Mouse (Mus musculus) hindbrain, embryonic 13.5 days (tissue): ENCODE measurements around the gene Ptgs1. TPM values are rescaled to one million over a fixed set of nuclear protein-coding genes. Genes with fewer than 3 reads are reported as not detected.

Experiments
- ATAC-seq: fragments of 200-750 bp; cut with Nextera tagmentation; 2 replicates; pipeline ENCODE4 v1.8.0; 2017; ENCODE audit warnings: moderate TSS enrichment; ENCODE audit not compliant: low FRiP score
- H3K27ac ChIP-seq: fragments of 300-500 bp; sonication (generic); 2 replicates; pipeline ENCODE4 v1.5.1; 2015; ENCODE audit warnings: inconsistent platforms, mild to moderate bottlenecking, moderate library complexity
- H3K27me3 ChIP-seq: fragments of 300-500 bp; sonication (generic); 2 replicates; pipeline ENCODE4 v1.6.1; 2015; ENCODE audit warnings: mild to moderate bottlenecking, inconsistent platforms
- H3K36me3 ChIP-seq: fragments of 300-500 bp; sonication (generic); 2 replicates; pipeline ENCODE4 v1.6.1; 2015; ENCODE audit warnings: mild to moderate bottlenecking, inconsistent platforms
- H3K4me1 ChIP-seq: fragments of 300-500 bp; sonication (generic); replicated peaks from 2 replicates; pipeline ENCODE4 v1.6.1; 2015; ENCODE audit warnings: inconsistent platforms
- H3K4me2 ChIP-seq: fragments of 300-500 bp; sonication (generic); 2 replicates; pipeline ENCODE4 v1.6.1; 2015; ENCODE audit warnings: inconsistent platforms, mild to moderate bottlenecking, moderate library complexity
- H3K4me3 ChIP-seq: fragments of 300-500 bp; sonication (generic); 2 replicates; pipeline ENCODE4 v1.5.1; 2015; ENCODE audit warnings: mild to moderate bottlenecking, inconsistent platforms
- H3K9ac ChIP-seq: fragments of 300-500 bp; sonication (generic); 2 replicates; pipeline ENCODE4 v1.6.1; 2015; ENCODE audit warnings: mild to moderate bottlenecking, inconsistent platforms
- H3K9me3 ChIP-seq: fragments of 300-500 bp; sonication (generic); 2 replicates; pipeline ENCODE4 v1.6.1; 2016; ENCODE audit warnings: inconsistent platforms
- WGBS: fragments of 180-500 bp; shearing (Covaris S2); methylation state at CpG from one replicate; pipeline ENCODE4 v1.1.7; 2015; 5-methylcytosine and 5-hydroxymethylcytosine counted together
- polyA plus RNA-seq: library from polyadenylated mRNA; unstranded; fragments of >200 nt; fragmentation: Nextera tagmentation; extraction: Ambion mirVana; gene quantifications from 2 replicates; pipeline ENCODE4 v1.2.1, GENCODE M21; 2015

Ptgs1 gene
- polyA plus RNA-seq, 1 experiment from 2014 or later: 5.1 TPM

DNA sequence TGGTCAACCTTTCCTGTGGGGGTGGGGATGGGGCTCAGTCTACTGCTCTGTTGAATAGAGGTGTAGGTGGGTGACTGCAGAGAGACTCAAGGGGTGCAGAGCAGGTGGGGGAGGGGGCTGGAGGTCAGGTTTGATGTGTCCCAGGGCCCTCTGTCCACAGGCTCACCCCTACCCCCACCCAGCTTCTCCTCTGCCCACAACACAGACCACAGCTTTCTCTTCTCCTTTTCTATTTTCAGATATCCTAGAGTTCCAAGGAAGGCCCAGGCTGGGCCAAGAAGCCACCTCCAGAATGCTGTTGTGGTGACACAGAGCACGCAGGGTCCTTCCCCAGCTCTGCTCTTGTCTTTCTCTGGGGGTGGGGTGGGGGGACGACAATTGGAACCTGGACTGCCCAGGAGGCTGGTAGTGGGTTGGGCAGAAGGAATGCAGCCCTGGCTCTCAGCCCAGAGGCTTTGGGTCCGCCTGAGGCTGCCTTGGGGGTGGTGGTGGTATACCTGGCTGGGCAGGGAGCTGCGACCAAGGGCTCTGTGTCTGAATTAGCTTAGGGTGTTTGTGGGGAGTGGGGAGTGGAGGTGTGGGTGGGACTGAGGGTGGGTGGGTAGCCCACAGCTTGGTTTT, 13.2 kb upstream of the Ptgs1 start:
- WGBS: 55% methylated on average over 4 of the region's 4 CpGs
- H3K27ac ChIP-seq: no peak overlapping the region
- ATAC-seq: no peak

DNA sequence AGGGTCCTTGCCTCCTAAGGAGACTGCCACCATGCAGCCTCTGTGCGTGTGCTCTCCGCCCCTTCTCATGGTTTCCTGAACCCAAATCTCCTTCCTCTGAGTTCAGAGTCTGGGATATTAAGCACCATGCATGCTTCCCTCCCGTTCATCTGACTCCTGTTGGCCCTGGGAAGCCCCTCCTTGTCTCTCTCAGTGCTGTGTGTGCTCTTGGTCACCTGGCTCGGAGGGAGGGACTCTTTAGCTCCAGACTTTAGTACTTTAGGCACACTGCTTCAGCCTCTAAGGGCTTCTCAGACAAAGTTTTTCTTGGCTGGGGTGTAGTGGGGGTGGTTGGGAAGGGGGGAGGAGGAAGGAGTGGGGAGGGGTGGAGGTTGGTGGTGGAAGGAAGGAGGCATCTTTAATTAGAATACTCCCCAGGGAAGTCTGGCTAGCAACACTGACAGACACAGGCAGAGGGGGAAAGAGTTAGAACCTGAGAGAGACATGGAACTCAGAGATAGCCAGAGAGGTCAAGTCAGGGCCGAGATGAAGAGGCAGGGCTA, 12.5 kb upstream of the Ptgs1 start:
- H3K36me3 ChIP-seq: no peaks in the 10 kb centered on the region
- H3K27ac ChIP-seq: no peak overlapping the region
- no peaks in the 10 kb centered on the region for H3K9me3 ChIP-seq
- H3K4me2 ChIP-seq: no peak overlapping the region
- H3K27me3 ChIP-seq: peaks cover 7% of the 10 kb centered on the region
- no peak overlapping the region for H3K9ac ChIP-seq
- ATAC-seq: no peak
- 50% methylated on average over 5 of the region's 5 CpGs for WGBS
- H3K4me3 ChIP-seq: no peak overlapping the region
- peaks cover 14% of the 10 kb centered on the region for H3K4me1 ChIP-seq

More for the DNA sequence above, 13.2 kb upstream of the Ptgs1 start:
- Histone ChIP-seq H3K4me3 (no peak overlapping the region), H3K9me3 (no peaks in the 10 kb centered on the region), H3K4me2 (no peak overlapping the region), H3K27me3 (peaks cover 13% of the 10 kb centered on the region), H3K9ac (no peak overlapping the region), H3K36me3 (no peaks in the 10 kb centered on the region), H3K4me1 (peaks cover 14% of the 10 kb centered on the region)

DNA sequence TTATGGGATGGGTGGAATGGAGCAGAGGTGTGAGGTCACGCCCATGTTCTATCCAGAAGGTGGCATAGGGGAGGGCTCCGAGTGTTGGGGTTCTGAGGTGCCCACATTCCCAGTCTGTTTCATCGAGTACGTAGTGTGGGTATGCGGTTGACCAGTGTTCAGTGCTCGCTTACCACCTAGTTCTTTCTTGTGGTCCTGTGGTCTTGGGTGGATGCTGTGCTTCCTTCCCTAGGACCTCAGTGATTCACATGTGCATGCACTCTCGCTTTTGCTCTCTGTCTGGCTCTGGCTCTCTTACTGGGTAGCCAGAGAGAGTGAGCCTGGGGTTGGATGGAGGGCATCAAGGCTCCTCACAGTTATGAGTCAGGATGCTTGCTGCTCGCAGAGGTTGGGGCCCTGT, 10.1 kb upstream of the Ptgs1 start:
- no peak for ATAC-seq

DNA sequence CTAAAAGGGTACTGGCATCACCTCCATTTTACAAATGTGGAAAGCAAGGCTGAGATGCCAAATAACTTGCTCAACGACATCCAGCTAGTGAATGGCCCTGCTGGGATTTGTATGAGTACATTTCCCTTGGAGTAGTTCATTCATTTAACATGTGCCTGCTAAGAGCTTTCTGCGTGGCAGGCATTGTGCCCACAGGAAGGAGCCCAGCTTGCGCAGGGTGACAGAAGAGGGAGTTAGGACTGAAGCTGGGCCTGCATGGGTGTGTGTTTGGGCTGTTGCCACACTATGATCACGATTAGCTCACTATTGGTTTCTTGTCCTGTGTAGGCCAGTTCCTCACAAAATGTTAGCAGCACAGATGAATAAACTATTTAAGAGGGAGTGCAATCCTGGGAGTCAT, 9.3 kb upstream of the Ptgs1 start:
- Histone ChIP-seq H3K27me3 (no peaks in the 10 kb centered on the region), H3K9ac (no peak overlapping the region), H3K4me2 (no peak overlapping the region), H3K9me3 (no peaks in the 10 kb centered on the region), H3K27ac (no peak overlapping the region), H3K36me3 (no peaks in the 10 kb centered on the region), H3K4me1 (peaks cover 5% of the 10 kb centered on the region; the same call in 1 of the 2 replicates), H3K4me3 (no peak overlapping the region)
- no peak for ATAC-seq
- WGBS: 85% methylated on average over 4 of the region's 4 CpGs

More for the DNA sequence above, 10.1 kb upstream of the Ptgs1 start:
- Histone ChIP-seq H3K9me3 (no peaks in the 10 kb centered on the region), H3K4me3 (no peak overlapping the region), H3K4me2 (no peak overlapping the region), H3K27ac (no peak overlapping the region), H3K9ac (no peak overlapping the region), H3K36me3 (no peaks in the 10 kb centered on the region), H3K27me3 (no peaks in the 10 kb centered on the region), H3K4me1 (peaks cover 5% of the 10 kb centered on the region; the same call in 1 of the 2 replicates)
- 94% methylated on average over 8 of the region's 8 CpGs for WGBS

DNA sequence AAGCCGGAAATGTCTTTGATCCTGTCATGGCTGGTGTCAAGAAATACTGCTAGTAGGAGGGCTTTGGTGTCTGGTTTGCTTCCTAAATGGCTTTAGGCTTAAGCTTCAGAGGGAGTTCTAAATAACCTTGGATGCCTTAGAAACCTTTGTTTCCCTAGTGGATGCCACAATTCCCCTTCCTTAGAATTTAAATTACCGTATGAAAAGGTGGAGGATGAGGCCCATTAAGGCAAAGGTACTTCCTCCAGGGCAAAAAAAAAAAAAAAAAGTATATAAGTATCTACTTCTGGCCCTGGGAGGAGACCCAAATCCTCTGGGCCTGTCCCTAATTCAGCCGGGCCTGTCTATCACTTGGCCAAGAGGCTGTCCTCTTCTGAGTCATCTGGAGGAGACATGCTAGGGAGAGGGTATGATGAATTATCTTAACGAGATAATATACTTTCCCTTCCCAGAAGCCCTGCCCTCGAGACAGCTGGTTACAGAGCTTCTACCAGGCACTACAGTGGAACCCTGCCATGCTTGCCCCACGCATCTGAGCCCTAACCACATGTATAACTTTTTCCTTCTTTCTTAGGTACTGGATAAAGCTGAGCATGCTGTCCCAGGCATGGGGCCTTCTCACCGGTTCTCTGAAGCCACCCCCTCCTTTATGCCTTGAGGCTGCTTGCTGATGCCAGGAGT, 7.9 kb upstream of the Ptgs1 start:
- Histone ChIP-seq H3K9ac (no peak overlapping the region), H3K27ac (no peak overlapping the region), H3K27me3 (no peaks in the 10 kb centered on the region), H3K4me3 (no peak overlapping the region), H3K36me3 (no peaks in the 10 kb centered on the region), H3K9me3 (no peaks in the 10 kb centered on the region), H3K4me1 (no peaks in the 10 kb centered on the region), H3K4me2 (no peak overlapping the region)
- WGBS: 62% methylated on average over 7 of the region's 7 CpGs
- no peak for ATAC-seq

DNA sequence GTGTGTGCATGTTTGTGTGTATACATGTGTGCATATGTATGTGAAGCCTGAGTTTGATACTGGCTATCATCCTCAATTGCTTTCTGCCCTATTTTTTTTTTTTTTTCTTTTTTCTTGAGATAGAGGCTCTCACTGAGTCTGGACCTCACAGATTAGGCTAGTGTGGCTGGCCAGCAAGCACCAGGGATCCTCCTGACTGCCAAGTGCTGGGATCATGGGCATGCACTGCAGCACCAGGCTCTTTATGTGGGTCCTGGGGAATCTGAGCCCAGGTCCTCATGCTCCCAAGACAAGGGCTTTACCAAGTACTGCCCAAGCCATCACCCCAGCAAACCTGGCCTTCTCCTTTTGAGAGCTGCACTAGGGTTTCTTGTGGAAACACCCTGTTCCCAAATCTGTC, 6.8 kb upstream of the Ptgs1 start:
- Histone ChIP-seq H3K9me3 (no peaks in the 10 kb centered on the region), H3K9ac (no peak overlapping the region), H3K36me3 (no peaks in the 10 kb centered on the region), H3K27ac (no peak overlapping the region), H3K4me2 (no peak overlapping the region), H3K27me3 (0 out of 2 replicates have a peak, but pooled peaks cover 3% of the 10 kb centered on the region), H3K4me1 (no peaks in the 10 kb centered on the region), H3K4me3 (no peak overlapping the region)
- no peak for ATAC-seq

DNA sequence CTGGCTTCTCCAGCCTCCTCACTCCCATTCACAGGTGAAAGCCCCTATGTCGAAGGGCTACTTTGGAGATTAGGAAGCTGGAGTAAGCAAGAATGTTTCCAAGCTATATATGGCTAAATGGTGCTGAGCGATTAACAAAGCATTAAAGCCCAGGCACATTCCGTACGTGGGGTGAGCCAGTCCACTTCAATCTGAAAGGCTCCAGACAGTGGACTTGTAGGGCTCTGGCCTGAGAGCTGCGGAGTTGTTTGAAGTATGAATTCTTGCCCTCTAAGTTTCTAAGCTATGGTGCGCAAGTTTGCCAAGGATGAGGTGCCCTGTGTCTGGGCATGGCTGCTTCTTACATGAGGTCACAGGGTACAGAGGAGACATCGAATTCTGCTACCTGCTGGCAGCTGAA, 6.1 kb upstream of the Ptgs1 start:
- WGBS: 86% methylated on average over 7 of the region's 7 CpGs
- no peak overlapping the region for H3K4me2 ChIP-seq
- H3K27ac ChIP-seq: no peak overlapping the region
- H3K9ac ChIP-seq: no peak overlapping the region
- H3K9me3 ChIP-seq: no peaks in the 10 kb centered on the region
- H3K36me3 ChIP-seq: no peaks in the 10 kb centered on the region
- H3K4me3 ChIP-seq: no peak overlapping the region
- H3K4me1 ChIP-seq: no peaks in the 10 kb centered on the region
- no peak for ATAC-seq
- H3K27me3 ChIP-seq: 0 out of 2 replicates have a peak, but pooled peaks cover 10% of the 10 kb centered on the region

DNA sequence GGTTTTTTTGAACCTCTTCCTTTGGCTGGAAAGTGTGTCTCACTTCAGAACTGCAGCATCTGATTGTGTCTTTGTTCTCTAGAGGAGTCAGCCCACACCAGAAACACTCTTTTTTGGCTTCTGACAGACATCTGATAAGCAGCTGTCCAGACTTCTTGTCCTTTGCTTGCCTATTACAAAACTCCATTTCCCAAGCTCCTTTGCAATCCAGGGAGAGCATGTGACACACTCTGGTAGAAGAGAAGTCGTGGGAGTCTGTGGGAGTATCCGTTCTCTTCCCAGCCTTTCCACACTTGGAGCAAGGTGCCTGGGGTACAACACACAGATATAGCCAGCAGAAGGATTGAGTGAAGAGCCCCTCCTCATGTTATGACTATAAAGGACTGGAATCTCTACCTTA, 5.6 kb upstream of the Ptgs1 start:
- Histone ChIP-seq H3K9me3 (no peaks in the 10 kb centered on the region), H3K4me2 (no peak overlapping the region), H3K9ac (no peak overlapping the region), H3K4me1 (no peaks in the 10 kb centered on the region), H3K27me3 (0 out of 2 replicates have a peak, but pooled peaks cover 11% of the 10 kb centered on the region), H3K36me3 (no peaks in the 10 kb centered on the region), H3K4me3 (no peak overlapping the region), H3K27ac (no peak overlapping the region)
- no peak for ATAC-seq
- 33% methylated on average over 2 of the region's 2 CpGs for WGBS

DNA sequence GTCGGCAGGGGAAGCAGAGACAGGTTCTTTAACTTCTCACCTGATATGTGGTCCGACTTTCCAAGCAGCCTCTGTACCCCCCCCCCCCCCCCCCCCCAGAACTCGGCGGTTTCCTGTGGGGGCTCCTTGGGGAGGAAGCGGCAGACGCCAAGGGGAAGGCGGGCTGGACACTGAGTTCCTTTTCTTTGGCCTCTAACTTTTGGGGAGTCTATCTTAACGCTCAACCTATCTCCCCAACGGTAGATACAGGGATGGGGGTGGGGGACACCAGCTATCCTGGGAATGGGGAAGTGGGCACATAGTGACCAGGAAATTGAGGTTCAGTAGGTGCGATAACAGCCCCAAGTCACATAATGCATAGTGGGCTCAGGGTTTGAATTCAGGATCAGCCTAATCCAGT, 741 bp downstream of the Ptgs1 start:
- no peak for ATAC-seq
- H3K4me3 ChIP-seq: peak overlapping the region; percentile 37
- no peaks in the 10 kb centered on the region for H3K36me3 ChIP-seq
- H3K4me2 ChIP-seq: peak overlapping the region; percentile 63
- WGBS: 42% methylated on average over 8 of the region's 10 CpGs
- peak overlapping the region; percentile 67; the same call in 1 of the 2 replicates for H3K9ac ChIP-seq
- H3K27me3 ChIP-seq: peaks cover 36% of the 10 kb centered on the region
- peaks cover 10% of the 10 kb centered on the region for H3K4me1 ChIP-seq
- H3K9me3 ChIP-seq: no peaks in the 10 kb centered on the region
- no peak overlapping the region for H3K27ac ChIP-seq

DNA sequence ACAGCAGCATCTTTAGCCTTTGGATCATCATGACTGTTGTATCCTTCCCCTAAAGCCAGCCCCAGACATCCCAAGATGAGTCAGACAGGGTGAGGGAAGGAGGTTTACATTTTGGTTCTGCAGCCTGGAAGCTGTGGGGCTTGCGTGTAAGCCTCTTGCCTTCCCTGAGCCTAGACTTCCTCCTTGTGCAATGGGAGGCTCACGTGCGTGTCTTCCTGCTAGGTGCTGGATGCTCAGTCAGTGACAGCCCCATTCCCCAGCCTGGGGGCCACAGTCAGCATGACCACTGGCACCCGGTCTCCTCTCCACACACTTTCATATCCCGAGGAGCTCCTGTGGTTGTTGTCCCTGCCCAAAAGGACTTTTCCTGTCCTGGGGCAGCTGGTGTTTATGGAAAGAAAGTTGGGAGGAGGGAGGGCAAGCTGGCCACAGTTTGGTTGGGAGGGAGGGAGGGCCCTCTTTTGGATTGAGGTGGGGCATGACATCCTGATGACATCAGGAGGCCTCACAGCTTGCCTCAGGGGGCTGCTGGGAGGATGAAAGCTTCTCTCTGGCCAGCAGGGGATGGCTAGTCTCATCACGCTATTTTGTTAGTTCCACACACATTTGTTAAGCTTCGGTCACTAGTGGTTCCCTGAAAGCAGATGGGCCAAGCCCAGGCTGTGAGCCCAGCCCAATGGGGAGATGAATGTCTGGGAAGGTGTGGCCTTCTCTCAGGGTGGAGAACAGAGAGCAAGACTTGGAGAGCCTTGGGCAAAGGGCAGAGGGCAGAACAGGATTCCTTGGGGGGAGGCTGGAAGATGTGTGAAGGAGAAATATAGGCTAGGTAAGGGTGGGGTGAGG, 4.5 kb downstream of the Ptgs1 start:
- H3K36me3 ChIP-seq: no peaks in the 10 kb centered on the region
- H3K4me3 ChIP-seq: no peak overlapping the region
- WGBS: 59% methylated on average over 7 of the region's 7 CpGs
- no peak overlapping the region for H3K9ac ChIP-seq
- H3K9me3 ChIP-seq: no peaks in the 10 kb centered on the region
- peaks cover 24% of the 10 kb centered on the region for H3K27me3 ChIP-seq
- no peak overlapping the region for H3K27ac ChIP-seq
- no peak for ATAC-seq
- H3K4me1 ChIP-seq: peaks cover 17% of the 10 kb centered on the region
- H3K4me2 ChIP-seq: no peak overlapping the region

DNA sequence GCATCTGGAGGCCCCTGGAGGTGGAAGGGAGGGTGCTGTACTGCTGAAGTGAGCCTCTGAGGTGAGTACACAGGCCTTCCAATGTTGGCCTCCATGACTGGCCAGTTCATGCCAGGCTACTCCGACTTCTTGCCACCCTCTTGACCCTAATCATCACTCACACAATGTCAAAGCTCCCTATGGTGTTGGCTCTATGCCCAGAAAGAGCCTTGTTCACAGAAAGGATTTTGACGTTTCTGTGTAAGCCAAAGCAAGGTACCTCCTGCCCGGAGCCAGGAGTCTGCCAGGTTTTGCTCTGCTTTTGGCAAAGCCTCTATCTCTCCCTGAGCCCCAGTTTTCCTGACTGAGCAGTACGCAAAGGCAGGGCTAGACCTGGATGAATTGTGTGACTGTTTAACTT, 5.7 kb downstream of the Ptgs1 start:
- peak; percentile 58; the same call in 1 of the 2 replicates for ATAC-seq
- Histone ChIP-seq H3K9ac (no peak overlapping the region), H3K4me2 (no peak overlapping the region), H3K4me3 (no peak overlapping the region), H3K4me1 (peaks cover 8% of the 10 kb centered on the region; the same call in 1 of the 2 replicates), H3K36me3 (no peaks in the 10 kb centered on the region), H3K27ac (no peak overlapping the region), H3K9me3 (no peaks in the 10 kb centered on the region), H3K27me3 (peaks cover 13% of the 10 kb centered on the region)
- 52% methylated on average over 4 of the region's 4 CpGs for WGBS

DNA sequence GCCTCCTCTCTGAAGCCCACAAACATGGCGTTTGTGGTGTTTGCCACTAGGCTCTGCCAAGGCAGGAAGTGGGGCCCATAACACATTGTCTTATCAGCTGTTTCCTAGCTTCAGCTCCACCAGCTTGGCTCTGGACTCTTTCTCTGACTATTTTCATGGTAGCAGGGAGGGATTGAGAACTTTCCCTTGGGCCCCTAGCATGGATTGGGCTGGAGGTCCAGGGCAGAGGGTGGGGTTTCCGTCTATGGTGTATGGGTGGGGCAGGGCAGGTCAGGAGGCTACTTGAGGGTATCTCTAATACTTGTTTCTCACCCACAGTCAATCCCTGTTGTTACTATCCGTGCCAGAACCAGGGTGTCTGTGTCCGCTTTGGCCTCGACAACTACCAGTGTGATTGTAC, 6.7 kb downstream of the Ptgs1 start:
- peaks cover 4% of the 10 kb centered on the region; the same call in 1 of the 2 replicates for H3K27me3 ChIP-seq
- peaks cover 8% of the 10 kb centered on the region; the same call in 1 of the 2 replicates for H3K4me1 ChIP-seq
- WGBS: 95% methylated on average over 5 of the region's 5 CpGs
- no peak overlapping the region for H3K4me2 ChIP-seq
- H3K9me3 ChIP-seq: no peaks in the 10 kb centered on the region
- no peak overlapping the region for H3K27ac ChIP-seq
- no peak overlapping the region for H3K4me3 ChIP-seq
- H3K9ac ChIP-seq: no peak overlapping the region
- H3K36me3 ChIP-seq: no peaks in the 10 kb centered on the region
- no peak for ATAC-seq
